Mouse (Mus musculus) gastrocnemius, postnatal 10 days (tissue): Measurements from ENCODE around the gene Ptpru. TPM values are rescaled to one million over a fixed set of nuclear protein-coding genes. Genes with fewer than 3 reads are reported as not detected.
"Not testable (repeated sequence)": the region's sequence is repeated elsewhere in the genome, so short reads cannot be mapped to it uniquely, and the experiment has no call there.

Source experiments
- DNase-seq: peaks from one replicate; pipeline ENCODE4 v3.0.0; 2021; ENCODE audit warnings: mixed read lengths
- total RNA-seq, 2 experiments: library from RNA; stranded (reverse); gene quantifications; 2 replicates each; pipeline ENCODE4 v1.2.3; 2021

Ptpru gene
- total RNA-seq, 2 experiments from 2014 or later, result 1.3 to 1.8 TPM

- peak; percentile 22 for DNase-seq
These were observed 4.0 kb downstream of the Ptpru start for GRCm38 (mm10) chr4:131833971-131834609.

- no peak for DNase-seq
These were observed 5.2 kb downstream of the Ptpru start for GRCm38 (mm10) chr4:131832759-131833407.

GRCm38 (mm10) chr4:131831546-131832045 is 6.5 kb downstream of the Ptpru start:
- no peak for DNase-seq

- DNase-seq, result no peak
These were observed 9.0 kb downstream of the Ptpru start for GRCm38 (mm10) chr4:131829123-131829522.

- DNase-seq, result no peak
These were observed 11.2 kb downstream of the Ptpru start for GRCm38 (mm10) chr4:131826905-131827304.

GRCm38 (mm10) chr4:131825830-131826229 is 12.3 kb downstream of the Ptpru start:
- DNase-seq, result peak; percentile 36

GRCm38 (mm10) chr4:131824939-131825338 is 13.1 kb downstream of the Ptpru start:
- DNase-seq, result no peak

- DNase-seq, result no peak
These were observed 15.5 kb downstream of the Ptpru start for GRCm38 (mm10) chr4:131822583-131822982.

GRCm38 (mm10) chr4:131821161-131821731 is 16.8 kb downstream of the Ptpru start:
- no peak for DNase-seq

- DNase-seq, result no peak
These were observed 19.2 kb downstream of the Ptpru start for GRCm38 (mm10) chr4:131818926-131819325.

GRCm38 (mm10) chr4:131815774-131816173 is 22.3 kb downstream of the Ptpru start:
- DNase-seq, result no peak

- no peak for DNase-seq
These were observed 23.2 kb downstream of the Ptpru start for GRCm38 (mm10) chr4:131814869-131815268.

- no peak for DNase-seq
These were observed 24.3 kb downstream of the Ptpru start for GRCm38 (mm10) chr4:131813798-131814197.

GRCm38 (mm10) chr4:131812458-131812857 is 25.6 kb downstream of the Ptpru start:
- no peak for DNase-seq

- DNase-seq, result no peak
These were observed 32.8 kb downstream of the Ptpru start for GRCm38 (mm10) chr4:131805255-131805654.

GRCm38 (mm10) chr4:131804732-131805131 is 33.4 kb downstream of the Ptpru start:
- not testable (repeated sequence) for DNase-seq

- no peak for DNase-seq
These were observed 34.2 kb downstream of the Ptpru start for GRCm38 (mm10) chr4:131803846-131804245.

GRCm38 (mm10) chr4:131798968-131799367 is 39.1 kb downstream of the Ptpru start:
- no peak for DNase-seq

GRCm38 (mm10) chr4:131797920-131798319 is 40.2 kb downstream of the Ptpru start:
- no peak for DNase-seq

GRCm38 (mm10) chr4:131797483-131797882 is 40.6 kb downstream of the Ptpru start:
- DNase-seq, result peak; percentile 52

GRCm38 (mm10) chr4:131796312-131797080 is 41.6 kb downstream of the Ptpru start:
- DNase-seq, result no peak

GRCm38 (mm10) chr4:131786800-131787199 is 51.3 kb downstream of the Ptpru start:
- no peak for DNase-seq

- DNase-seq, result peak; percentile 56
These were observed 54.1 kb downstream of the Ptpru start for GRCm38 (mm10) chr4:131784034-131784433.
